8 mouse cellular contexts compared by ENCODE assay signal in the genomic region with DNA sequence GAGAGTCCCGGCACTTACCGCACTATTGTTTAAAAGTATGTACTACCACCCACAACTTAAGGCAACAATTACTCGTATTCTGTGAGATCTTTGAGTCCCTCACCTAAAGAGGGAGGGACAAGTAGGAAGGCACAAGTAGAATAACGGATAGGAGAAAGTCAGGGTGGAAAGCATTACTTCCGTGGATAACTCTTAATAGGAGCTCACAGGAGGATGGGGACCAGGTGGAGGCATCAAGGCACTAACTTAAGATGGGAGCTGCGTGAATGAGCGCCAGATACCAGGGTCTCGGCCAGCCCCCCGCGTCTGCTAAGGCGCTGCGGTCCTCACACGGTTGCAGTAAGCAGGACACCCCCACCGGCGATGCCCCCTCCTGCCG. TPM values are rescaled to one million over a fixed set of nuclear protein-coding genes. Genes with fewer than 3 reads are reported as not detected.
DNase-seq lines count a peak whose midpoint lies in the region; ATAC-seq and TF ChIP-seq lines count a peak whose summit lies in the region.

No protein-coding gene starts in this region.

- peak overlapping the region; percentile 82 for H3K9ac ChIP-seq in limb, embryonic 15.5 days
- H3K9ac ChIP-seq in stomach, embryonic 16.5 days (ENCODE audit: low read length), result peak overlapping the region; percentile 87

- TF ChIP-seq POLR2A in testis, adult 2 months (IDR thresholded peaks at IDR 0.05; ENCODE audit: control insufficient read depth, low read depth, low read length), result no peak

- whole genome bisulfite sequencing in limb, embryonic 15.5 days, result 0% methylated on average over 15 of the region's 16 CpGs
- under 1% methylated on average over 16 of the region's 16 CpGs for WGBS in stomach, embryonic 16.5 days

- no peaks in the 10 kb centered on the region for H3K9me3 ChIP-seq in erythroblast, embryonic 14.5 days (ENCODE audit: control insufficient read depth, low read length)
- H3K9me3 ChIP-seq in limb, embryonic 15.5 days, result no peaks in the 10 kb centered on the region
- no peaks in the 10 kb centered on the region for H3K9me3 ChIP-seq in stomach, embryonic 16.5 days (replicated peaks; ENCODE audit: control insufficient read depth, low read length)

- peak overlapping the region; percentile 84 for H3K27ac ChIP-seq in testis, adult 2 months (ENCODE audit: control insufficient read depth, insufficient read depth, low read depth, low read length)
- peak overlapping the region; percentile 100 for H3K27ac ChIP-seq in limb, embryonic 15.5 days
- peak overlapping the region; percentile 99 for H3K27ac ChIP-seq in stomach, embryonic 16.5 days (ENCODE audit: low read length)

- no peak for DNase-seq in testis, postnatal 14 days (ENCODE audit: low spot score)
- no peak for DNase-seq in adrenal gland, adult 18-20 months (ENCODE audit: low spot score in 2 of 2)
- no peak for DNase-seq in embryo, embryonic 10.5 days (ENCODE audit: low spot score)
- no peak for DNase-seq in retina, embryonic 14.5 days (ENCODE audit: low spot score)

- no peaks in the 10 kb centered on the region for H3K4me1 ChIP-seq in testis, adult 2 months (ENCODE audit: control insufficient read depth, insufficient read depth, low read length)
- peaks cover 47% of the 10 kb centered on the region for H3K4me1 ChIP-seq in erythroblast, embryonic 14.5 days (ENCODE audit: control insufficient read depth)
- H3K4me1 ChIP-seq in limb, embryonic 15.5 days, result peaks cover 26% of the 10 kb centered on the region
- peaks cover 17% of the 10 kb centered on the region for H3K4me1 ChIP-seq in stomach, embryonic 16.5 days (ENCODE audit: control insufficient read depth, insufficient read depth, low read length)

- no peak for TF ChIP-seq CTCF in testis, adult 2 months (IDR thresholded peaks at IDR 0.05; ENCODE audit: control insufficient read depth, insufficient read depth, insufficient replicate concordance, low read depth, low read length)

- H3K27me3 ChIP-seq in testis, adult 2 months (ENCODE audit: control insufficient read depth, insufficient read depth, low read length), result no peaks in the 10 kb centered on the region
- no peaks in the 10 kb centered on the region for H3K27me3 ChIP-seq in erythroblast, embryonic 14.5 days (ENCODE audit: control insufficient read depth)
- no peaks in the 10 kb centered on the region for H3K27me3 ChIP-seq in limb, embryonic 15.5 days
- no peaks in the 10 kb centered on the region for H3K27me3 ChIP-seq in stomach, embryonic 16.5 days (ENCODE audit: control insufficient read depth, insufficient read depth, low read length)

- peak overlapping the region; percentile 54 for H3K4me2 ChIP-seq in limb, embryonic 15.5 days
- H3K4me2 ChIP-seq in stomach, embryonic 16.5 days (ENCODE audit: low read depth, low read length), result peak overlapping the region; percentile 67

- H3K36me3 ChIP-seq in testis, adult 2 months (ENCODE audit: control insufficient read depth, insufficient read depth, low read length), result no peaks in the 10 kb centered on the region
- H3K36me3 ChIP-seq in erythroblast, embryonic 14.5 days (ENCODE audit: control insufficient read depth), result peaks cover 33% of the 10 kb centered on the region
- H3K36me3 ChIP-seq in limb, embryonic 15.5 days, result peaks cover 5% of the 10 kb centered on the region; the same call in 1 of the 2 replicates
- no peaks in the 10 kb centered on the region for H3K36me3 ChIP-seq in stomach, embryonic 16.5 days (ENCODE audit: control insufficient read depth, insufficient read depth, low read length)

- no peak for ATAC-seq in limb, embryonic 15.5 days (ENCODE audit: insufficient number of reproducible peaks, low FRiP score, low TSS enrichment, low read depth)
- ATAC-seq in stomach, embryonic 16.5 days (ENCODE audit: insufficient read depth, low FRiP score), result no peak; the same call in none of the 2 replicates

- peak overlapping the region; percentile 98 for H3K4me3 ChIP-seq in testis, adult 2 months (ENCODE audit: control insufficient read depth, low read depth, low read length)
- peak overlapping the region; percentile 77 for H3K4me3 ChIP-seq in erythroblast, embryonic 14.5 days (replicated peaks)
- peak overlapping the region; percentile 86 for H3K4me3 ChIP-seq in limb, embryonic 15.5 days
- peak overlapping the region; percentile 90 for H3K4me3 ChIP-seq in stomach, embryonic 16.5 days (replicated peaks; ENCODE audit: low read length)

RNA-seq across cellular contexts. Expression of a gene that starts 0.3 kb away (rescaled TPM):
- polyA plus RNA-seq in testis, adult 2 months (2012; rRNA removed), result 73.0 and 88.5 TPM in 2 replicates
- 5.7 and 7.9 TPM in 2 replicates for polyA plus RNA-seq in erythroblast, embryonic 14.5 days (2012)
- 729 and 794 TPM in 2 replicates for polyA plus RNA-seq in limb, embryonic 15.5 days (2015; fragmentation: Nextera tagmentation; extraction: Ambion mirVana)
- polyA plus RNA-seq in stomach, embryonic 16.5 days (2015; fragmentation: Nextera tagmentation; extraction: Ambion mirVana), result 494 and 500 TPM in 2 replicates
- total RNA-seq in adrenal gland, adult 18-20 months (2021), result 100 to 1,000 TPM; 165 to 228 TPM

RNA-seq across cellular contexts. Expression of a gene that starts 0.4 kb away (rescaled TPM):
- 10.4 and 13.0 TPM in 2 replicates for polyA plus RNA-seq in testis, adult 2 months (2012; rRNA removed)
- 0.13 and 0.17 TPM in 2 replicates for polyA plus RNA-seq in erythroblast, embryonic 14.5 days (2012)
- 80.8 and 85.0 TPM in 2 replicates for polyA plus RNA-seq in limb, embryonic 15.5 days (2015; fragmentation: Nextera tagmentation; extraction: Ambion mirVana)
- 82.1 and 83.8 TPM in 2 replicates for polyA plus RNA-seq in stomach, embryonic 16.5 days (2015; fragmentation: Nextera tagmentation; extraction: Ambion mirVana)
- 10 to 100 TPM; 27.8 to 39.0 TPM for total RNA-seq in adrenal gland, adult 18-20 months (2021)

RNA-seq across cellular contexts. Expression of a gene that starts 30.1 kb away (rescaled TPM):
- polyA plus RNA-seq in testis, adult 2 months (2012; rRNA removed), result 1.1 and 1.2 TPM in 2 replicates
- polyA plus RNA-seq in erythroblast, embryonic 14.5 days (2012), result 0.02 and 0.03 TPM in 2 replicates
- 9.7 and 10.6 TPM in 2 replicates for polyA plus RNA-seq in limb, embryonic 15.5 days (2015; fragmentation: Nextera tagmentation; extraction: Ambion mirVana)
- 7.1 and 8.0 TPM in 2 replicates for polyA plus RNA-seq in stomach, embryonic 16.5 days (2015; fragmentation: Nextera tagmentation; extraction: Ambion mirVana)
- 1 to 10 TPM; 2.8 to 3.9 TPM for total RNA-seq in adrenal gland, adult 18-20 months (2021)

RNA-seq across cellular contexts. Expression of a gene that starts 60.0 kb away (rescaled TPM):
- not detected in 2 replicates for polyA plus RNA-seq in testis, adult 2 months (2012; rRNA removed)
- polyA plus RNA-seq in erythroblast, embryonic 14.5 days (2012), result not detected in 2 replicates
- polyA plus RNA-seq in limb, embryonic 15.5 days (2015; fragmentation: Nextera tagmentation; extraction: Ambion mirVana), result 11.5 and 12.5 TPM in 2 replicates
- 34.9 and 39.6 TPM in 2 replicates for polyA plus RNA-seq in stomach, embryonic 16.5 days (2015; fragmentation: Nextera tagmentation; extraction: Ambion mirVana)
- total RNA-seq in adrenal gland, adult 18-20 months (2021), result not detected
